Mouse (Mus musculus) CD4-positive, CD25-positive, alpha-beta regulatory T cell, adult 4 months (primary cell): ENCODE measurements around the gene Fasn. TPM values are rescaled to one million over a fixed set of nuclear protein-coding genes. Genes with fewer than 3 reads are reported as not detected.
"Not testable (repeated sequence)": the region's sequence is repeated elsewhere in the genome, so short reads cannot be mapped to it uniquely, and the experiment has no call there.

Source experiments
- ATAC-seq: one replicate; pipeline ENCODE4 v1.8.0; 2017
- polyA plus RNA-seq, 2 experiments: library from polyadenylated mRNA; unstranded; fragments of 100-300 nt; shearing (Covaris generic); gene quantifications; one replicate each; pipeline ENCODE4 v1.2.1; 2017

Fasn gene
- polyA plus RNA-seq, 2 experiments from 2014 or later = 24.1 to 34.8 TPM

DNA sequence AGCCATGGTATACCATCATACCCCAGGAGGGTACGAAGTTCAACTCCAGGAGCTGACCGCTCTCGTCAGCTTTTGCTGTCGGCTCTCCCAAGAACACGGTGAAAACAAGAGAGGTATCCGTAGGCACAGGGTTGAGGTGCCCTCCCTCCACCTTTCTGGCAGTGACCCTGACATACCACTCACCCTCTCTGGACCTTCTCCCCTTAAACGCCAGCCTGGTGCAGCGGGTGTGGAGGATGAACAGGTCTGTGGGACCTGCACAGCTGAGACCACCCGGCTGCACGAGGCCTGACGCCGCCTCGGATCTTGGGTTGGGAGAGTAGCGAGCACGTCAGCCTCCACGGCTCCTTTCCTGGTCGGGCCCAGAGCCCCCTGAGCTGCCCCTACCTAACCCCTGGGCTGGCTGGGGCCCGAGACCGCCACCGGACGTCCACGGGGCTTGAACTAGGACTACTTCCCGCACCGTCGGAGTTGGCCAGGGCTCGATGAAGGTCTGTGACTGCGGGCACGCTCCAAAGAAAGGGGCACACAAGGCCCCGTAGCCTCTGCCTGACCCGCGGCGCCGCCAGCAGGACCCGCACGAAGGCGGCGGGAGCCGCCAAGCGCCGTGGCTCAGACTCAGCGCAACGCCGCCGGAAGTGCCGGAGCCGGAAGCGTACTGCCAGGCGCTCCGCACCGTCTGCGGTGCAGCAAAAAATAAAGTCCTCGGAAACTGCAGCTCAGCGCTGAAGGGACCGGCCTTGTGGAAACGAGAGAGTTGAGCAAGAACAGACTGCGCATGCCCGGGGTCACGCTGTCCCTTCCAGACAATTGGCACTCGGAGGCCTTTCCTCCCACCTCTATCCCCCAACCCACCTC is 28.4 kb downstream of the Fasn start, which contains the start of gene Dus1l:
Dus1l (minus strand) TSS at position 648 of the 858 bp plus-strand sequence.
- peak; percentile 90 for ATAC-seq

GRCm38 (mm10) chr11:120792652-120793051 is 31.7 kb downstream of the Fasn start:
- ATAC-seq = no peak

DNA sequence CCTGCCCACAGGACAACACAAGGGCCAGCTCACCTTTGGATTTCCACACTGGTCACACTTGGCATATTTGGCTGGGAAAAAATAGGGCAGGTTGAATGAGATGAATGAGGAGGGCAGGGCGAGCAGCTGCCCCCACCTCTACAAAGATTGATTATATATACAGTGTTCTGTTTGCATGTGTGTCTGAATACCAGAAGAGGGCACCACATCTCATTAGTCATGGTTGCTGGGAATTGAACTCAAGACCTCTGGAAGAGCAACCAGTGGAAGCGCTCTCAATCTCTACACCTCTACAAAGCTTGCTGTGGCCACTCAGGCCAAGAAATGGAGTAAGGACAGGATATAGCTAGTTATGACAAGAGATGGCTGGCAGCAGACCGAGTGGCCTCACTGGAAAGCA is 34.5 kb downstream of the Fasn start:
- no peak for ATAC-seq

GRCm38 (mm10) chr11:120789355-120789754 is 35.0 kb downstream of the Fasn start:
- no peak for ATAC-seq

GRCm38 (mm10) chr11:120788460-120788859 is 35.9 kb downstream of the Fasn start:
- not testable (repeated sequence) for ATAC-seq

- no peak for ATAC-seq
Measured at GRCm38 (mm10) chr11:120785145-120785544, 39.2 kb downstream of the Fasn start.

- peak; percentile 96 for ATAC-seq
Measured at GRCm38 (mm10) chr11:120784064-120784791, 40.1 kb downstream of the Fasn start, which contains the start of the genes Rfng and Gps1. Rfng (minus strand) TSS chr11:120784207. Gps1 (plus strand) TSS chr11:120784272.

DNA sequence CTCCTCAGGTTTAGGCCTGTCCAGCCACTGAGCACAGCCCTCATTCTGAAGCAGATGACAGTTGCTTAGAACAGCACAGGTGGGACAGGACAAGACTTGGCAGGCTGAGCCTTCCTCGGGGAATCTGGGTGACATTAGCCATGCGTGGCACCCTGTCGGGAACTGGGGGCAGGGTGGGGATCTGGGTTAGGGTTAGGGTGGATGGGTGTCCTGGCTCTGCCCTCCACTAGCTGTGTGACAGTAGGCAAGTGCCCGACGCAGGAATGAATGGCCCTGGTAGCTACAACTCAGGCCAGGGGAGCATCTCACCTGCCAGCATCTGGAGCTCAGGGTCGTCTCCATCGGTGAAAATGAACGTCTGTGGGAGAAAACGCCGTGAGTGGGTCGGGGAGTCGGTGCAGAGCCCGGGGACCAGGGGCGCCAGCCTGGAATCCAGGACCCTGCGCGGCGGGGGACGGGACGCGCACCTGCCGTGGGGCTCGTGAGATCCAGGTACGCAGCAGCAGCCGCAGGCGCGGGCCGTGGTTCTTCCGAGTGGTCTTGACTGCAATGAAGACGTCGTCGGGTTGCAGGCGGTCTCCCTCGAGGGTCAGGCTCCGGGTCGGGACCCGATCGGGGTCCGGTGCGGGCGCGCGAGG is 40.8 kb downstream of the Fasn start:
- ATAC-seq = peak; percentile 36

DNA sequence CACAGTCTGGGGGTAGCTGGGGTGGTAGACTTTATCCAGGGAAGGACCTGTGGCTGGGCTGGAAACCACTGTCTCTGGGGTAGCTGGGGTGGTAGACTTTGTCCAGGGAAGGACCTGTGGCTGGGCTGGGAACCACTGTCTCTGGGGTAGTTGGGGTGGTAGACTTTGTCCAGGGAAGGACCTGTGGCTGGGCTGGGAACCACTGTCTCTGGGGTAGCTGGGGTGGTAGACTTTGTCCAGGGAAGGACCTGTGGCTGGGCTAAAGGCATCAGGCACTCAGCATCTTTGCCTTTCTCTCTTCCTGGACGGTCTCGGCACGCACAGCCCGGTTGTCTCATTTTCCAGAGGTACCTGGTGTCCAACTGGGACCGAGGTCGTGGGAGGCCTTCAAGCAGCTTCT is 43.0 kb downstream of the Fasn start:
- not testable (repeated sequence) for ATAC-seq

DNA sequence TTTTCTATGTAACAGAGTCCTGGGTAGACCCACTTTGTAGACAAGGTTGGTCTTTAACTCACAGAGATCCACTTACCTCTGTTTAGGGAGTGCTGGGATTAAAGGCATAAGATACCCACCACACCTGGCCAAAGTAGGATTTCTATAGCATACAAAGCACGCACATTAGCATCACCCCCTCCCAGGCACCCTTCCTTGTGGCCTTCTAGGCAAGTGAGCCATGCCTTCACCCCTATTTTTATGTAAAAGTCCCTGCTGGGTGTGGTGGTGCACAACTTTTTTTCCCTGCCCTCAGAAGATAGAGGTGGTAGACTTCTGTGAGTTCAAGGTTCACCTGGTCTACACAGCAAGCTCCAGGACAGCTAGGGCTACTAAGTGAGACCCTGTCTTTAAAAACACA is 44.5 kb downstream of the Fasn start:
- ATAC-seq = no peak

DNA sequence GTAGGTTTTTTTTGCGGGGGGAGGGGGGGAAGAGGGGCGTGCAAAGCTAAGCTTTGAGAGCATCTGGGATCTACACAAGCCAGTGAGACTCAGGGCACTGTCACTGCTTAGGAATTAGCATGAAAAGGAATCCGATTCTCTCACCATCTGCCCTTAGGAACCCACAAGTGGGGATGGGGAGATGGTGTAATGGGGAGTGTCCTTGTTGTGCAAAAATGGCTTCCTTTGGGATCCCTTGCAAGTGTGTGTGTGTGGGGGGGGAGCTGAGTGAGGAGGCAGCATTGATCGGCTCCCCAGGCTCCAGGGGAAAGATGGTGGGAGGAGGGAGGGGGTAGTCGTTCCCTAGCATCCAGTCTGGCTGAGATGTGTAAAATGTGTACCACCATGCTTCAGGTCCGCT is 47.2 kb downstream of the Fasn start:
- no peak for ATAC-seq

DNA sequence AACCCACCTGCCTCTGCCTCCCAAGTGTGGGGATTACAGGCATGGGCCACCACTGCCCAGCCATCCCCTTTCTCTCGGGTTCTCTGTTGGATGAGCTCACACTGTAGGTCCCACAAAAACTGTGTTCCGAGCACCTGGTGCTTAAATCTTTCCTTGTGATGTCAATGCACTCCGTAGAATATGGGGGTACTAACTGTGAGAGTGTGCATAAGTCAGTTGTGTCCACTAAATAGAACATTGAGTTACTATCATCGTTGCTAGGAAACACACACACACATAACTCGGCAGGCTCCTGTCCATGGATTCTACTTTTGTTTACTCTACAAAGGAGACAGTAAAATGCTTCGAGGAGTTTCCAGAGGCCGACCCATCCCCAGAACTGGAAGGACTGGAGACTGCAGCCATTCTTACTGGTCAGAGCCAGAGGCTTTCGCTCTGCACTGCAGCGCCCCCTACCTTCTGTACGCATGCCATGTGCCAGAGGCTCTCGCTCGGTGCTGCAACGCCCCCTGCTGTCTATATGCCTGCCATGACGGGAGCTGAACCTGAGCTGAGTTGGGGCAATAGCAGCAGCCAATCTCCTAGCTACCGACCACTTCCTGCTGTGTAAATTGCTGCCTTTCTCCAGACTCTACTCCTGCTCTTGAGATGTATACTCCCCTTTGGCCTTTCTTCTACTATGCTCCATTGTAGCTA is 48.4 kb downstream of the Fasn start:
- peak; percentile 100 for ATAC-seq

GRCm38 (mm10) chr11:120773463-120774190 is 50.7 kb downstream of the Fasn start:
- ATAC-seq = no peak

DNA sequence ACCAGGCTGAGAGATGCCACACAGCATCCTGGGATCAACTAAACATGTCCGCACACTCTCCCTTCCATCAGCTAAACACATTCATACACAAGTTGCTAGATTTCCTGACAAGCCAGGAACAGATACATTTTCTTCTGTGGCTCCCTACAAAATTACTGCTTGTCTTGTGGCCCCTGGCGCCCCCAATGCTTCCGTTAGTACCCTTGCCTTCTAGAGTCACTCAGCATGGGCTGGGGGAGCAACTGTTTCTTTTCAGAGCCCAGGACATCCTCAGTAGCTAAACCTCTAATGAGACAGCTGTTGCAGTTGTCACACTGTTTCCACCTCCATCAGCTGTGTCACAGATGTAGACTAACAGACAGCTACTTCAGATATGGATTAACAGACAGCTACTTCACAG is 51.6 kb downstream of the Fasn start:
- ATAC-seq = no peak

- no peak for ATAC-seq
Measured at GRCm38 (mm10) chr11:120768206-120768605, 56.1 kb downstream of the Fasn start.

DNA sequence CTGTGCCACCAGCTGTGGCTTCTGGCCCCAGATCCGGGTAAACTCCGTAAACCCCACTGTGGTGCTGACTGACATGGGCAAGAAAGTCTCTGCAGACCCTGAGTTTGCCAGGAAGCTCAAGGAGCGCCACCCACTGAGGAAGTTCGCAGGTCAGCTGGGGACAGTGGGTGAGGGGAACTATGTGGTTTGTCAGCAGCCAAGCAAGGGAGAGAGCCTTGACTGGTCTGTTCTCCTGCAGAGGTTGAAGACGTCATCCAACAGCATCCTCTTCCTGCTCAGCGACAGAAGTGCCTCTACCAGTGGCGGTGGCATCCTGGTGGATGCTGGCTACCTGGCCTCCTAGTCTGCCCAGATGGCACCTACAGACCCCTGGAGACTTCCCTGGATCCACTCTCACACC is 57.3 kb downstream of the Fasn start:
- not testable (repeated sequence) for ATAC-seq

- ATAC-seq = not testable (repeated sequence)
Measured at GRCm38 (mm10) chr11:120763121-120763999, 61.0 kb downstream of the Fasn start.

DNA sequence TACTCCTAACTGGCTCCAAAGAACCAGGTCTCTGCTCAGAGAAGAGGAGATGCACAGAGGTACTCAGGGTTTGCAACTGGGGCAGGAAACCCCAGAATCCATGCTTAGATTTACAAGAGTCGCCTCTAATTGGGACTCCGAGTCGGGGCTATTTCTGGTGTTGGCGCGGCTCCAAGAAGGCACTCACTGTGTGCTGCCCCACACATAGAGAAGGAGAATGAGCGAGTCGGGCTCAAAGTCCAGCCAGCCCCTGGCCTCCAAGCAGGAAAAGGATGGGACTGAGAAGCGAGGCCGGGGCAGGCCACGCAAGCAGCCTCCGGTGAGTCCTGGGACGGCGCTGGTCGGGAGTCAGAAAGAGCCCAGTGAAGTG is 61.7 kb downstream of the Fasn start, which contains the start of gene Hmga1b:
Hmga1b (plus strand) TSS at position 123 of the 370 bp plus-strand sequence.
- not testable (repeated sequence) for ATAC-seq

DNA sequence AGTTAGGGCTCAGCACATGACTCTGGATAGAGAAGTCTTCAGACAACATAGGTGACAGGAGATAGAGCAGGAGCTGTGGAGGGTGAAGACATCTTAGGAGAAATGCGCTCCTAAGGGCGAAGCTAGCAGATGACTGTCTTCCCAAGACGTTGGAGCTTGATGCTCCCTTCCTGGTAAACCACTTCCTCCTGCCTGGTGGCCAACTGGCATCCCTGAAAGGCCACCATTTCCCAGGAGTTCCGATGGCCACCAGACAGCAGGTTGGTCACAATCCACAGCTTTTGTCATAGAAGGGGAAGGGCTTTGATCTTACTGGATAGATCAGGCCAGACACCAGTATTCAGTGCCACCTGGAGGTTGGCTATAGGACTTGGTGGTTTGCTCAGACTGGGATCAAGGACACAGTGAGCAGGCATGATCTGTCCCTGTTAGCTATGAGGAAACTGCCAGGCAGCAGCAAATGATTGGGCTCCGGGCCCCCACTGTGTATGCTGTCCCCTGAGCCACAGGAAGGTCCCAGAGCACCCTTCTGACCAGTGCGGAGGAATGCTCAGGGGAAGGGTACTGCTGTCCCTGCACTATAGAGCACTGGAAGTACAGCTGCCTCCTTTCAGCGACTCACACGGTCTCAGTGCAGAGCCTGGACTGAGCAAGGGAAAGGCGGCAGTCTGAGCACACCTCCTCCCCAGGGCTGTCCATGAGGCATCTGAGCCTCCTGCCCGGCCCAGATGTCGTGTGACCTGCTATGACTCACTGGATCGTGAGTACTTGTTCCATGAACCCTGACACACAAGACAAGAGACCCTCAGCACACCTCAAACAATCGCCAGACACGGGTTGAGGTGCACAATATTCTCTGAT is 62.3 kb downstream of the Fasn start:
- no peak for ATAC-seq

GRCm38 (mm10) chr11:120760236-120760635 is 64.1 kb downstream of the Fasn start:
- ATAC-seq = no peak
